Mouse (Mus musculus): ENCODE measurements around the gene Ppp1ca. TPM values are rescaled to one million over a fixed set of nuclear protein-coding genes. Genes with fewer than 3 reads are reported as not detected.

Gene Ppp1ca
- total RNA-seq (2014; fragmentation: Nextera tagmentation) = 270 and 304 TPM in 2 replicates
- 565 and 679 TPM in 2 replicates for total RNA-seq (2017)
- polyA plus RNA-seq (2012) = 547 and 673 TPM in 2 replicates

DNA sequence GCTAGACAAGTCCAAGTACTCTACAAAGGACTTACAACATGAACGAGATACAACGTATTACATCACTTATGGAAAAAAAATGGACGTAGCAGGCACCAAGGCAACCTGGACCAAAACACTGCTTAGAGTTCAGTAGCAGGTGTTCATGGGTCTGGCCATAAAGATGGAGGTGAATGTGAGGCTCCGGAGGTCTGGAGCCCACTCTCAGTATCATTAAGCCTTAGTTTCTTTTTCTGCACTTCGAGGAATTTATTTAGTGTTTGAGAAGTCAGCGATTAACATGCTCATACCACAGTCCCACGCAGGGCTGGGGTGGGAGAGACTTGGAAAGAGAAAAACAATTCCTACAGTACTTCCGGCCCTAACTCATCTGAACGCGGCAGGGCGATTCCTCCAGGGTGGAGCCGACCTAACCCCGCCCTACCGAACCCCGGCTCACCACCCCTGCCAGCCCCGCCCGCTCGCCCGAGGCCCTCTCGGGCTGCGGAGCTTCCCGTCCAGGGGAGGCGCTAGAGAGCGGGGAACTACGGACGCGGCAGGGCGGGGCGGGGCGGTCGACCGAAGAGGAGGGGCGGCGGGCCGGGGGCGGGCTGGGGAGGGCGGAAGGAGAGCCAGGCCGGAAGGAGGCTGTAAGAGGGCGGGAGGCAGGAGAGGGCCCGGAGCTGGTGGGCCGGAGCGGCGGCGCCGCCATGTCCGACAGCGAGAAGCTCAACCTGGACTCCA is at the start of gene Ppp1ca:
Gene Ppp1ca (plus strand): TSS at position 538 of the 723 bp plus-strand sequence.
- ATAC-seq (ENCODE audit: extremely low read depth, insufficient number of reproducible peaks, low FRiP score, poor library complexity, severe bottlenecking) (peak; percentile 82), DNase-seq (ENCODE audit: low spot score) (peak; percentile 96)
- H3K4me3 ChIP-seq (ENCODE audit: low read depth, low read length) = peak within 1 kb of the TSS; percentile 78
- H3K36me3 ChIP-seq (replicated peaks) = peaks cover 70% of the 10 kb centered on the region
- no peaks in the 10 kb centered on the region for H3K9me3 ChIP-seq (replicated peaks)
- TF ChIP-seq GATA2 (IDR thresholded peaks at IDR 0.05; ENCODE audit: borderline replicate concordance, low read depth, low read length) (no peak), POLR2AphosphoS5 (IDR thresholded peaks at IDR 0.05; ENCODE audit: insufficient replicate concordance, low read depth, low read length) (no peak), CTCF (IDR thresholded peaks at IDR 0.05; ENCODE audit: low read depth, low read length) (no peak), TAL1 (conservative IDR thresholded peaks at IDR 0.05; ENCODE audit: low read depth, low read length) (no peak), GATA1 (IDR thresholded peaks at IDR 0.05; ENCODE audit: borderline replicate concordance, low read length) (no peak)
- no peaks in the 10 kb centered on the region; the same call in 1 of the 2 replicates for H3K27me3 ChIP-seq (ENCODE audit: insufficient read depth, low read length)
- H3K4me1 ChIP-seq (ENCODE audit: insufficient read depth, low read depth, low read length) = peaks cover 71% of the 10 kb centered on the region

DNA sequence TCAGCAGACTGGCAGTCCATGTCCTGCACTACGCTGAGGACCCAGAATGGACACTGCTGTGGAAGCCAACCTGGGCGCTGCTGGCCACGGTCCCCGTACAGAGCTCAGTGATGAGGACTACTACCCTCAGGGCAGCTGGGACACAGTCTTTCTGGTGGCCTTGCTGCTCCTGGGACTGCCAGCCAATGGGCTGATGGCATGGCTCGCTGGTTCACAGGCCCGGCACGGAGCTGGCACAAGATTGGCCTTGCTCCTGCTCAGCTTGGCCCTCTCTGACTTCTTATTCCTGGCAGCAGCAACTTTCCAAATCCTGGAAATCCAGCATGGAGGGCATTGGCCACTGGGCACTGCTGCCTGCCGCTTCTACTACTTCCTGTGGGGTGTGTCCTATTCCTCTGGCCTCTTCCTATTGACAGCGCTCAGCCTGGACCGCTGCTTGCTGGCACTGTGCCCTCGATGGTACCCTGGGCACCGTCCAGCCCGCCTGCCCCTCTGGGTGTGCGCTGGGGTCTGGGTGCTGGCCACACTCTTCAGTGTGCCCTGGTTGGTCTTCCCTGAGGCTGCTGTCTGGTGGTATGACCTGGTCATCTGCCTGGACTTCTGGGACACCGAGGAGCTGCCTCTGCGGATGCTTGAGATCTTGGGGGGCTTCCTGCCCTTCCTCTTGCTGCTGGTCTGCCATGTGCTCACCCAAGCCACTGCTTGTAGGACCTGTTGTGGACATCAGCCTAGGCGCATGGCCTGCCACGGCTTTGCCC is 49.3 kb upstream of the Ppp1ca start:
- Histone ChIP-seq H3K4me3 (ENCODE audit: low read depth, low read length) (0 out of 2 replicates have a peak overlapping the region, but pooled peaks have one; percentile 5), H3K36me3 (replicated peaks) (no peaks in the 10 kb centered on the region), H3K27me3 (ENCODE audit: insufficient read depth, low read length) (peaks cover 52% of the 10 kb centered on the region), H3K9me3 (replicated peaks) (no peaks in the 10 kb centered on the region), H3K4me1 (ENCODE audit: insufficient read depth, low read depth, low read length) (peaks cover 15% of the 10 kb centered on the region)
- DNase-seq (ENCODE audit: low spot score) (no peak), ATAC-seq (ENCODE audit: extremely low read depth, insufficient number of reproducible peaks, low FRiP score, poor library complexity, severe bottlenecking) (no peak)
- TF ChIP-seq POLR2AphosphoS5 (IDR thresholded peaks at IDR 0.05; ENCODE audit: insufficient replicate concordance, low read depth, low read length) (no peak), TAL1 (conservative IDR thresholded peaks at IDR 0.05; ENCODE audit: low read depth, low read length) (no peak), GATA1 (IDR thresholded peaks at IDR 0.05; ENCODE audit: borderline replicate concordance, low read length) (no peak), CTCF (IDR thresholded peaks at IDR 0.05; ENCODE audit: low read depth, low read length) (no peak), GATA2 (IDR thresholded peaks at IDR 0.05; ENCODE audit: borderline replicate concordance, low read depth, low read length) (no peak)

DNA sequence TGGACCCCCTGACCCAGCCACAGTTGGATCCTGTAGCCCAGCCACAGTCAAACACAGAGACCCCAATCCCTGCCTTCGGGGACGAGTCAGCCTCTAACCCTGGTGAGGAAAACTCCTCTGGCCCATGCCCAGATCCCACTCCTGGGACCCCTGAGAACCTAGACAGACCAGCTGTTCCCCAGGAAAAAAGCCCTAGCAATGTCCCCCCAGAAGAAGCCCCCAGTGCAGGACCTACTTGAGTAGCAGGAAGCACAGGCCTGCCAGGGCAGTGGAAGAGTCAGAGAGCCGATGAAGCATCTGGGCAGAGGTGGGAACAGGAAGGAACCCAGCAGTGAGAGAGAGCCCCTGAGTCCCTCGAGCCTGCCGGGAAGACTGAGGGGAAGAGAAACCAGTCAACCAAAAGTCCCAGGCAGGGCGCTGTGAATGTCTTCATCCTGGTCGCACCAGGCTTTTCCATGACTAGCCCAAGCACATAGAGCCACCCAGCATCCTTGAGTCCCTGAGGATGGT is 48.1 kb upstream of the Ppp1ca start, which contains the start of gene Cabp4:
Gene Cabp4 (minus strand): TSS at position 275 of the 510 bp plus-strand sequence.
- H3K9me3 ChIP-seq (replicated peaks) = no peaks in the 10 kb centered on the region
- no peak for DNase-seq (ENCODE audit: low spot score)
- no peak for TF ChIP-seq GATA2 (IDR thresholded peaks at IDR 0.05; ENCODE audit: borderline replicate concordance, low read depth, low read length)
- TF ChIP-seq GATA1 (IDR thresholded peaks at IDR 0.05; ENCODE audit: borderline replicate concordance, low read length) = no peak
- no peak for TF ChIP-seq TAL1 (conservative IDR thresholded peaks at IDR 0.05; ENCODE audit: low read depth, low read length)
- no peak for TF ChIP-seq CTCF (IDR thresholded peaks at IDR 0.05; ENCODE audit: low read depth, low read length)
- no peak for TF ChIP-seq POLR2AphosphoS5 (IDR thresholded peaks at IDR 0.05; ENCODE audit: insufficient replicate concordance, low read depth, low read length)
- no peak for ATAC-seq (ENCODE audit: extremely low read depth, insufficient number of reproducible peaks, low FRiP score, poor library complexity, severe bottlenecking)
- no peak within 1 kb of the TSS for H3K4me3 ChIP-seq (ENCODE audit: low read depth, low read length)
- peaks cover 20% of the 10 kb centered on the region for H3K4me1 ChIP-seq (ENCODE audit: insufficient read depth, low read depth, low read length)
- H3K27me3 ChIP-seq (ENCODE audit: insufficient read depth, low read length) = peaks cover 46% of the 10 kb centered on the region
- no peaks in the 10 kb centered on the region for H3K36me3 ChIP-seq (replicated peaks)

DNA sequence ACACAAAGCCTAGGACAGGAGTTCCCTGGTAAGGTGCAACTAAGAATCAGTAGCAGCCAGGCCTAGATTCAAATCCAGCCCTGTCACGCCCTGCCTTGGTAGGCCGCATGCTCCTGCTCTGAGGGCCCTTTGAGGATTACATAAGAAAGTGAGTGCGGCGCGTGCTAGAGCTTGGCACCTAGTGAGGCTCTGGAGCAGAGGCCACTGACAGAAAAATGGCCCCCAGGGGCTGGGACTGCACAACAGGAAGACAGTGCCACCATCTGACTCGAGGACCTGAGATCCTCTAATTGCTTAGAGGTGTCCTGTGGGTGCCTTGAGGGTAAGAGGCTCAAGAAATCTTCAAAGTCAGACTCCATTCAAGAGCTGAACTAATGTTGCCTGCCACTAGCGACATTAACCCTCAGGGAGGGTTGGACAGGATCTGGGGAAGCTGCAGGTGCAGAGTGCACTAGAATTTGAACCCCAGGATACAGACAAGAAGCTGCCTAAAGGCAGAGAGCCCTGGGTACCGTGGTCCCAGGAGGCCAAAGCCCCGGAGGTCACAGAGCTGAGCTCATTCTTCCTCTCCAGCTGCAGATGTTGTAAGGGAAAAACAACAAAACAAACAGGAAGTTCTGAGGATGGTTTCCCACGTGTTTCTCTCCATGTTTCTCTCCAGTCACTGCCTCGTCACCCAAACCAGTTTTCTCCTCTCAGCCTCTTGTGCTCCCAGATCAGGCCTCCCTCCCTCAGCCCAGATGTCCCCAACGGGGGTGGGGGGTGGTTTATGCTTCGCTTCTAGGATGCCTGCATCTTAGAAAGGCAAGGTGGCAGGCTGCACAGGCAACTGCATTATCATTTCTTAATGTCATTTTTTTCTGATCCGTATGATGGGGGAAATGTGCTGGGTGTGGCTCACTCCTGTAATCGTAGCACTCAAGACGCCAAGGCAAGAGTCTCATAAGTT is 47.0 kb upstream of the Ppp1ca start:
- peaks cover 30% of the 10 kb centered on the region for H3K4me1 ChIP-seq (ENCODE audit: insufficient read depth, low read depth, low read length)
- H3K27me3 ChIP-seq (ENCODE audit: insufficient read depth, low read length) = peaks cover 38% of the 10 kb centered on the region
- ATAC-seq (ENCODE audit: extremely low read depth, insufficient number of reproducible peaks, low FRiP score, poor library complexity, severe bottlenecking) (no peak), DNase-seq (ENCODE audit: low spot score) (no peak)
- TF ChIP-seq POLR2AphosphoS5 (IDR thresholded peaks at IDR 0.05; ENCODE audit: insufficient replicate concordance, low read depth, low read length) (no peak), TAL1 (conservative IDR thresholded peaks at IDR 0.05; ENCODE audit: low read depth, low read length) (no peak), GATA2 (IDR thresholded peaks at IDR 0.05; ENCODE audit: borderline replicate concordance, low read depth, low read length) (no peak), GATA1 (IDR thresholded peaks at IDR 0.05; ENCODE audit: borderline replicate concordance, low read length) (no peak), CTCF (IDR thresholded peaks at IDR 0.05; ENCODE audit: low read depth, low read length) (no peak)
- H3K9me3 ChIP-seq (replicated peaks) = no peaks in the 10 kb centered on the region
- peaks cover 8% of the 10 kb centered on the region for H3K36me3 ChIP-seq (replicated peaks)
- no peak overlapping the region for H3K4me3 ChIP-seq (ENCODE audit: low read depth, low read length)

DNA sequence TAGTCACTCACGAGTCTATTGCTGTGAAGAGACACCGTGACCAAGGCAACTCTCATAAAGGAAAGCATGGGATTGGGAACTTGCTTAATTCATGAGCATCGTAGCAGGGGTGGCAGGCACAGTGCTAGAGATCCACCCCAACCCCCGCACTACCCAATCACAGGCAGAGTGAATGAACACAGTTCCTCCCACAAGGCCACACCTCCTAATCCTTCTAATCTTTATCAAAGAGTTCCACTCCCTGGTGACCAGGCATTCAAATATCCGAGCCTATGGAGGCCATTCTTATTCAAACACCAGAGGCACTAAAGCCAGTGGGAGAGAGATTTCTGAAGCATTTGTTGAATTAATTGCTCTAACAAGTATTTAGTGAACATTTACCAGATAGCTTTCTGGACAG is 45.9 kb upstream of the Ppp1ca start:
- Histone ChIP-seq H3K9me3 (replicated peaks) (no peaks in the 10 kb centered on the region), H3K4me1 (ENCODE audit: insufficient read depth, low read depth, low read length) (peaks cover 42% of the 10 kb centered on the region), H3K27me3 (ENCODE audit: insufficient read depth, low read length) (peaks cover 27% of the 10 kb centered on the region), H3K4me3 (ENCODE audit: low read depth, low read length) (no peak overlapping the region), H3K36me3 (replicated peaks) (peaks cover 19% of the 10 kb centered on the region)
- DNase-seq (ENCODE audit: low spot score) = no peak
- TF ChIP-seq GATA2 (IDR thresholded peaks at IDR 0.05; ENCODE audit: borderline replicate concordance, low read depth, low read length) (no peak), GATA1 (IDR thresholded peaks at IDR 0.05; ENCODE audit: borderline replicate concordance, low read length) (no peak), TAL1 (conservative IDR thresholded peaks at IDR 0.05; ENCODE audit: low read depth, low read length) (no peak), CTCF (IDR thresholded peaks at IDR 0.05; ENCODE audit: low read depth, low read length) (no peak), POLR2AphosphoS5 (IDR thresholded peaks at IDR 0.05; ENCODE audit: insufficient replicate concordance, low read depth, low read length) (no peak)
- no peak for ATAC-seq (ENCODE audit: extremely low read depth, insufficient number of reproducible peaks, low FRiP score, poor library complexity, severe bottlenecking)

Measured in G1E (cell line).